In the genomic region with DNA sequence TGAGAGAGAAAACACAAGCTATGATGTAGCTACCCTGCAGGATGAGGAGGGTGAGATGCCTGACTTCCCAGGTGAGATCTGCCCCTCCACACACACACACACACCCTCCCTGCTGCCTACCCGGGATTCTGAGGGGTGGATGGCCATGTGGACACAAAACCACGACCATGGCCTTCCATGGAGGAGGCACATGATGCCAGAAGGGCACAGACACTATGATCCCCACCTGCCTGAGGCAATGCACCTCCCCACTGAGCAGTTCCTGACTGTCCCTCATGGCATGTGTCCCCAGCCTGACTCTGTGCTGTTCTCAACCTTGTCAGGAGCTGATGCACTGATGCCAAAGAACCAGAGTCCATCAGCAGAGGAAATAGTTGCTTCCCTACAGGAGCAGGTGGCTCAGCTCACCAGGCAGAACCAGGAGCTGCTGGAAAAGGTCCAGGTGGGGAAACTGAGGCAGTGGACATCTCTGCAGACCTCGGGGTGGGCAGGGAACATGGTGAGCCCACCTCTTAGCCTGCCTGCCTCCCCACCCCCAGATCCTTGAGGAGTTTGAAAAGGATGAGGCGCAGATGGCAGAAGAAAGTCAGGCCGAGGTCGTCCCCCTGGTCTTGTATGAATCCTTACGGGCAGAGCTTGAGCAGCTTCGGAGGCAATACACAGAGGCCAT, we compare ENCODE assay signal across 9 mouse cellular contexts. TPM values are rescaled to one million over a fixed set of nuclear protein-coding genes. Genes with fewer than 3 reads are reported as not detected.
DNase-seq lines count a peak whose midpoint lies in the region; ATAC-seq and TF ChIP-seq lines count a peak whose summit lies in the region.
"Had no signal": no experiment of that assay in that cellular context is flagged by ENCODE, and none has a peak within 500 bp of the region (broad histone marks: within the 10 kb centered on the region; RNA-seq: fewer than 3 reads in every experiment).

No protein-coding gene starts in this region.

- WGBS in heart, embryonic 12.5 days: 75% methylated on average over 8 of the region's 8 CpGs
- 88% methylated on average over 8 of the region's 8 CpGs for WGBS in embryonic facial prominence, embryonic 14.5 days
- 79% methylated on average over 8 of the region's 8 CpGs for WGBS in limb, embryonic 11.5 days
- 72% methylated on average over 8 of the region's 8 CpGs for WGBS in stomach, embryonic 15.5 days

- H3K27ac ChIP-seq in heart, embryonic 12.5 days (ENCODE audit: poor library complexity, severe bottlenecking): 0 out of 2 replicates have a peak overlapping the region, but pooled peaks have one; percentile 93
- H3K27ac ChIP-seq in bone marrow macrophage, adult 2 months (ENCODE audit: insufficient read depth, low read depth, low read length): no peak overlapping the region
- H3K27ac ChIP-seq in embryonic facial prominence, embryonic 14.5 days (replicated peaks; ENCODE audit: low read depth, low read length): no peak overlapping the region
- no peak overlapping the region for H3K27ac ChIP-seq in limb, embryonic 11.5 days (replicated peaks; ENCODE audit: low read depth, low read length)
- H3K27ac ChIP-seq in stomach, embryonic 15.5 days: no peak overlapping the region

- intact Hi-C loops in heart, postnatal 36 days (cut with DNase I): loop anchor here (5.0 kb wide), 2 partner anchors 405 to 530 kb away; a partner anchor contains a TSS

- H3K36me3 ChIP-seq in heart, embryonic 12.5 days: no peaks in the 10 kb centered on the region
- H3K36me3 ChIP-seq in embryonic facial prominence, embryonic 14.5 days (ENCODE audit: control insufficient read depth, insufficient read depth, low read length): no peaks in the 10 kb centered on the region
- no peaks in the 10 kb centered on the region for H3K36me3 ChIP-seq in limb, embryonic 11.5 days (ENCODE audit: control insufficient read depth, insufficient read depth, low read length)
- no peaks in the 10 kb centered on the region for H3K36me3 ChIP-seq in stomach, embryonic 15.5 days

- no peak for TF ChIP-seq POLR2A in bone marrow macrophage, adult 2 months (IDR thresholded peaks at IDR 0.05; ENCODE audit: borderline replicate concordance, low read depth, low read length)

- peak overlapping the region; percentile 89 for H3K9ac ChIP-seq in heart, embryonic 12.5 days
- H3K9ac ChIP-seq in embryonic facial prominence, embryonic 14.5 days (ENCODE audit: low read depth, low read length): peak overlapping the region; percentile 95
- peak overlapping the region; percentile 80; the same call in 1 of the 2 replicates for H3K9ac ChIP-seq in limb, embryonic 11.5 days (ENCODE audit: low read length)
- no peak overlapping the region; the same call in 1 of the 2 replicates for H3K9ac ChIP-seq in stomach, embryonic 15.5 days

- no peak for ATAC-seq in heart, embryonic 12.5 days (ENCODE audit: insufficient number of reproducible peaks, low FRiP score)
- ATAC-seq in embryonic facial prominence, embryonic 14.5 days (ENCODE audit: low read depth): no peak
- ATAC-seq in limb, embryonic 11.5 days (ENCODE audit: insufficient number of reproducible peaks, low FRiP score, low TSS enrichment, low read depth): no peak
- no peak for ATAC-seq in stomach, embryonic 15.5 days (ENCODE audit: insufficient read depth, low FRiP score, low read depth)

- H3K4me2 ChIP-seq in heart, embryonic 12.5 days: peak overlapping the region; percentile 89
- H3K4me2 ChIP-seq in embryonic facial prominence, embryonic 14.5 days (ENCODE audit: low read depth, low read length): peak overlapping the region; percentile 90
- peak overlapping the region; percentile 61 for H3K4me2 ChIP-seq in limb, embryonic 11.5 days (ENCODE audit: low read depth, severe bottlenecking)
- peak overlapping the region; percentile 83 for H3K4me2 ChIP-seq in stomach, embryonic 15.5 days

- H3K4me3 ChIP-seq in heart, embryonic 12.5 days: peak overlapping the region; percentile 63
- peak overlapping the region; percentile 79 for H3K4me3 ChIP-seq in bone marrow macrophage, adult 2 months (ENCODE audit: insufficient read depth, low read length)
- H3K4me3 ChIP-seq in embryonic facial prominence, embryonic 14.5 days (ENCODE audit: low read depth, low read length): peak overlapping the region; percentile 81; the same call in 1 of the 2 replicates
- peak overlapping the region; percentile 60; the same call in 1 of the 2 replicates for H3K4me3 ChIP-seq in limb, embryonic 11.5 days (ENCODE audit: low read depth, low read length)
- H3K4me3 ChIP-seq in stomach, embryonic 15.5 days (replicated peaks): peak overlapping the region; percentile 81

- no peak for DNase-seq in heart, postnatal 36 days
- no peak for DNase-seq in embryonic facial prominence, embryonic 14.5 days (ENCODE audit: low spot score)
- no peak for DNase-seq in limb, embryonic 11.5 days (ENCODE audit: low spot score)
- no peak for DNase-seq in B cell, adult 2 months
- DNase-seq in thymus, postnatal 0 days (ENCODE audit: low spot score): no peak

- peaks cover 28% of the 10 kb centered on the region for H3K4me1 ChIP-seq in heart, embryonic 12.5 days (replicated peaks)
- peaks cover 12% of the 10 kb centered on the region for H3K4me1 ChIP-seq in bone marrow macrophage, adult 2 months (ENCODE audit: control insufficient read depth, insufficient read depth, low read length)
- peaks cover 12% of the 10 kb centered on the region; the same call in 1 of the 2 replicates for H3K4me1 ChIP-seq in embryonic facial prominence, embryonic 14.5 days (ENCODE audit: control insufficient read depth, insufficient read depth, low read length)
- peaks cover 10% of the 10 kb centered on the region for H3K4me1 ChIP-seq in limb, embryonic 11.5 days (ENCODE audit: control insufficient read depth, insufficient read depth, low read length)
- peaks cover 12% of the 10 kb centered on the region for H3K4me1 ChIP-seq in stomach, embryonic 15.5 days

- TF ChIP-seq CTCF in bone marrow macrophage, adult 2 months (IDR thresholded peaks at IDR 0.05; ENCODE audit: low read depth, low read length): no peak

- H3K27me3 ChIP-seq in heart, embryonic 12.5 days (replicated peaks): no peaks in the 10 kb centered on the region
- H3K27me3 ChIP-seq in embryonic facial prominence, embryonic 14.5 days (replicated peaks; ENCODE audit: control insufficient read depth, insufficient read depth, low read length): no peaks in the 10 kb centered on the region
- no peaks in the 10 kb centered on the region for H3K27me3 ChIP-seq in limb, embryonic 11.5 days (ENCODE audit: control insufficient read depth, insufficient read depth, low read length)
- no peaks in the 10 kb centered on the region for H3K27me3 ChIP-seq in stomach, embryonic 15.5 days (replicated peaks)
- H3K27me3 ChIP-seq: Patski had no signal

- H3K9me3 ChIP-seq in heart, embryonic 12.5 days (replicated peaks): no peaks in the 10 kb centered on the region
- no peaks in the 10 kb centered on the region for H3K9me3 ChIP-seq in embryonic facial prominence, embryonic 14.5 days (ENCODE audit: control insufficient read depth, low read length)
- no peaks in the 10 kb centered on the region for H3K9me3 ChIP-seq in limb, embryonic 11.5 days (ENCODE audit: control insufficient read depth, low read length)
- H3K9me3 ChIP-seq in stomach, embryonic 15.5 days: no peaks in the 10 kb centered on the region

RNA-seq across cellular contexts. Expression of a gene that starts 6.7 kb away (rescaled TPM):
- 3.3 and 3.5 TPM in 2 replicates for polyA plus RNA-seq in heart, embryonic 12.5 days (2016; fragmentation: Nextera tagmentation; extraction: Ambion mirVana)
- total RNA-seq in heart, postnatal 36 days (2021): 1 to 10 TPM; 1.7 to 2.5 TPM
- 0.66 and 0.67 TPM in 2 replicates for polyA plus RNA-seq in bone marrow macrophage, adult 2 months (2012; ENCODE audit: insufficient read depth, insufficient read length, missing spikeins)
- 3.3 and 3.7 TPM in 2 replicates for polyA plus RNA-seq in embryonic facial prominence, embryonic 14.5 days (2014; fragmentation: Nextera tagmentation; extraction: Ambion mirVana)
- polyA plus RNA-seq in limb, embryonic 11.5 days (2014; fragmentation: Nextera tagmentation; extraction: Ambion mirVana): 5.5 and 6.2 TPM in 2 replicates
- 4.3 and 5.2 TPM in 2 replicates for polyA plus RNA-seq in stomach, embryonic 15.5 days (2015; fragmentation: Nextera tagmentation; extraction: Ambion mirVana)
- polyA plus RNA-seq in thymus, postnatal 0 days (2015; fragmentation: Nextera tagmentation; extraction: Ambion mirVana): 4.4 and 5.6 TPM in 2 replicates

RNA-seq across cellular contexts. Expression of a gene that starts 13.8 kb away (rescaled TPM):
- 9.6 and 12.1 TPM in 2 replicates for polyA plus RNA-seq in heart, embryonic 12.5 days (2016; fragmentation: Nextera tagmentation; extraction: Ambion mirVana)
- 10 to 100 TPM in 1 of 2 experiments, 1 to 10 TPM in 1; 8.0 to 11.7 TPM for total RNA-seq in heart, postnatal 36 days (2021)
- 7.8 and 9.6 TPM in 2 replicates for polyA plus RNA-seq in bone marrow macrophage, adult 2 months (2012; ENCODE audit: insufficient read depth, insufficient read length, missing spikeins)
- 7.2 and 7.3 TPM in 2 replicates for polyA plus RNA-seq in embryonic facial prominence, embryonic 14.5 days (2014; fragmentation: Nextera tagmentation; extraction: Ambion mirVana)
- 4.3 and 5.5 TPM in 2 replicates for polyA plus RNA-seq in limb, embryonic 11.5 days (2014; fragmentation: Nextera tagmentation; extraction: Ambion mirVana)
- polyA plus RNA-seq in stomach, embryonic 15.5 days (2015; fragmentation: Nextera tagmentation; extraction: Ambion mirVana): 10.9 and 12.6 TPM in 2 replicates
- polyA plus RNA-seq in thymus, postnatal 0 days (2015; fragmentation: Nextera tagmentation; extraction: Ambion mirVana): 2.2 and 2.3 TPM in 2 replicates

RNA-seq across cellular contexts. Expression of a gene that starts 14.5 kb away (rescaled TPM):
- polyA plus RNA-seq in heart, embryonic 12.5 days (2016; fragmentation: Nextera tagmentation; extraction: Ambion mirVana): 25.4 and 25.6 TPM in 2 replicates
- 1 to 10 TPM; 6.5 to 7.2 TPM for total RNA-seq in heart, postnatal 36 days (2021)
- 10.9 and 13.2 TPM in 2 replicates for polyA plus RNA-seq in bone marrow macrophage, adult 2 months (2012; ENCODE audit: insufficient read depth, insufficient read length, missing spikeins)
- polyA plus RNA-seq in embryonic facial prominence, embryonic 14.5 days (2014; fragmentation: Nextera tagmentation; extraction: Ambion mirVana): 24.4 and 29.0 TPM in 2 replicates
- 46.2 and 46.5 TPM in 2 replicates for polyA plus RNA-seq in limb, embryonic 11.5 days (2014; fragmentation: Nextera tagmentation; extraction: Ambion mirVana)
- polyA plus RNA-seq in stomach, embryonic 15.5 days (2015; fragmentation: Nextera tagmentation; extraction: Ambion mirVana): 32.9 and 33.3 TPM in 2 replicates
- 26.7 and 31.3 TPM in 2 replicates for polyA plus RNA-seq in thymus, postnatal 0 days (2015; fragmentation: Nextera tagmentation; extraction: Ambion mirVana)

RNA-seq across cellular contexts. Expression of a gene that starts 36.0 kb away (rescaled TPM):
- 0.50 and 0.72 TPM in 2 replicates for polyA plus RNA-seq in heart, embryonic 12.5 days (2016; fragmentation: Nextera tagmentation; extraction: Ambion mirVana)
- 1 to 10 TPM; 2.6 to 2.7 TPM for total RNA-seq in heart, postnatal 36 days (2021)
- 0.67 and 0.78 TPM in 2 replicates for polyA plus RNA-seq in bone marrow macrophage, adult 2 months (2012; ENCODE audit: insufficient read depth, insufficient read length, missing spikeins)
- 0.20 and 0.61 TPM in 2 replicates for polyA plus RNA-seq in embryonic facial prominence, embryonic 14.5 days (2014; fragmentation: Nextera tagmentation; extraction: Ambion mirVana)
- polyA plus RNA-seq in limb, embryonic 11.5 days (2014; fragmentation: Nextera tagmentation; extraction: Ambion mirVana): 0.63 and 1.5 TPM in 2 replicates
- 0.55 and 0.71 TPM in 2 replicates for polyA plus RNA-seq in stomach, embryonic 15.5 days (2015; fragmentation: Nextera tagmentation; extraction: Ambion mirVana)
- polyA plus RNA-seq in thymus, postnatal 0 days (2015; fragmentation: Nextera tagmentation; extraction: Ambion mirVana): 0.85 and 0.98 TPM in 2 replicates

RNA-seq across cellular contexts. Expression of a gene that starts 41.2 kb away (rescaled TPM):
- 27.2 and 27.4 TPM in 2 replicates for polyA plus RNA-seq in heart, embryonic 12.5 days (2016; fragmentation: Nextera tagmentation; extraction: Ambion mirVana)
- 1 to 10 TPM; 7.5 to 8.5 TPM for total RNA-seq in heart, postnatal 36 days (2021)
- polyA plus RNA-seq in bone marrow macrophage, adult 2 months (2012; ENCODE audit: insufficient read depth, insufficient read length, missing spikeins): 42.3 and 47.9 TPM in 2 replicates
- 17.1 and 17.8 TPM in 2 replicates for polyA plus RNA-seq in embryonic facial prominence, embryonic 14.5 days (2014; fragmentation: Nextera tagmentation; extraction: Ambion mirVana)
- 11.1 and 11.6 TPM in 2 replicates for polyA plus RNA-seq in limb, embryonic 11.5 days (2014; fragmentation: Nextera tagmentation; extraction: Ambion mirVana)
- polyA plus RNA-seq in stomach, embryonic 15.5 days (2015; fragmentation: Nextera tagmentation; extraction: Ambion mirVana): 31.2 and 42.1 TPM in 2 replicates
- 3.7 and 4.8 TPM in 2 replicates for polyA plus RNA-seq in thymus, postnatal 0 days (2015; fragmentation: Nextera tagmentation; extraction: Ambion mirVana)
